Mouse (Mus musculus): ENCODE measurements around the gene Olfr38. TPM values are rescaled to one million over a fixed set of nuclear protein-coding genes. Genes with fewer than 3 reads are reported as not detected.

Gene Olfr38
- total and polyA plus RNA-seq, 3 experiments = not detected

DNA sequence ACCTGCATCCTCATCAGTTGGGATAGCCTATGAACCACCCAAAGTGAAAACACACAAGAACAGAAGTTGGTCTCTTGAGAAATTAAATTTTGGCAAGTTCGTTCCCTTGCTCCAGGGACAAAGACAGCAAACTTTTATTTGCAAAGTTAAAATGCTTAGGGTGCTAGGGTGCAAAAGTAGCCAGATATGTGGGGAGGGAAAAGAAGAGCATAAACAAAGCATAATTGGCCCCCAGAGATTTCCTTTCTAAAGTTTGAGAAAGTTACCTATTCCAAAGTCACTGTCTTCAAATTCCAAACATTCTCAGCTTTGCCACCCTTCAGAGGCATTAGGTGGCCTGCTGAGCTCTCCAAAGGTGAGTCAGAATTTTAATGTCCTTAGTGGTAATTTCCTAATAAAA, 55.4 kb downstream of the Olfr38 start, which contains the start of gene Olfr450:
Gene Olfr450, plus strand, starts transcription at position 301 of the 400 bp plus-strand sequence.
- Histone ChIP-seq H3K27me3 (replicated peaks) (no peaks in the 10 kb centered on the region), H3K27ac (ENCODE audit: insufficient read depth, low read depth) (no peak within 1 kb of the TSS), H3K9ac (ENCODE audit: insufficient read depth, low read depth) (no peak within 1 kb of the TSS), H3K4me2 (ENCODE audit: insufficient read depth, low read depth, poor library complexity, severe bottlenecking) (no peak within 1 kb of the TSS), H3K9me3 (replicated peaks; ENCODE audit: low read length) (no peaks in the 10 kb centered on the region), H3K4me3 (replicated peaks in 1 of 3; ENCODE audit: low read depth in 2 of 3, low read length in 2 of 3, poor library complexity in 1 of 3) (no peak within 1 kb of the TSS), H3K4me1 (ENCODE audit: control insufficient read depth in 1 of 2, insufficient read depth in 2 of 2) (no peaks in the 10 kb centered on the region), H3K36me3 (replicated peaks in 1 of 2; ENCODE audit: control insufficient read depth in 1 of 2, insufficient read depth in 1 of 2, low read length in 1 of 2) (no peaks in the 10 kb centered on the region), H3K79me2 (replicated peaks; ENCODE audit: control insufficient read depth, extremely low read depth, insufficient read depth, poor library complexity, severe bottlenecking) (no peaks in the 10 kb centered on the region)
- in situ Hi-C loops (cut with MboI; ENCODE audit: low pct_ligation_motif_present, low pct_unique_long_range_greater_than_20kb, low sequenced_read_pairs) (no loop called here), dilution Hi-C loops (cut with MboI; ENCODE audit: extremely low pct_ligation_motif_present, extremely low pct_unique_long_range_greater_than_20kb, low sequenced_read_pairs) (no loop called here)
- TF ChIP-seq MYC (IDR thresholded peaks at IDR 0.05; ENCODE audit: low read depth, low read length) (no peak), IRF4 (IDR thresholded peaks at IDR 0.05; ENCODE audit: low read depth, low read length) (no peak)
- DNase-seq (ENCODE audit: extremely low read depth) = no peak

Other genes with a start within 250 kb of the Olfr38 start
- gene Olfr455, start 208.8 kb upstream of the Olfr38 start, total RNA-seq (2012; rRNA removed) = not detected in 2 replicates
- gene Olfr455, start 208.8 kb upstream of the Olfr38 start, total RNA-seq (2014; rRNA removed) = not detected in 2 replicates
- not detected in 2 replicates for gene Olfr455, start 208.8 kb upstream of the Olfr38 start, polyA plus RNA-seq (2012; ENCODE audit: insufficient read length, low read depth)
- not detected in 2 replicates for gene Tcaf3, start 158.7 kb upstream of the Olfr38 start, total RNA-seq (2012; rRNA removed)
- gene Tcaf3, start 158.7 kb upstream of the Olfr38 start, total RNA-seq (2014; rRNA removed) = not detected in 2 replicates
- not detected in 2 replicates for gene Tcaf3, start 158.7 kb upstream of the Olfr38 start, polyA plus RNA-seq (2012; ENCODE audit: insufficient read length, low read depth)
- not detected in 2 replicates for gene Tcaf2, start 111.2 kb upstream of the Olfr38 start, total RNA-seq (2012; rRNA removed)
- not detected in 2 replicates for gene Tcaf2, start 111.2 kb upstream of the Olfr38 start, total RNA-seq (2014; rRNA removed)
- not detected in 2 replicates for gene Tcaf2, start 111.2 kb upstream of the Olfr38 start, polyA plus RNA-seq (2012; ENCODE audit: insufficient read length, low read depth)
- not detected in 2 replicates for gene Tcaf1, start 46.3 kb upstream of the Olfr38 start, total RNA-seq (2012; rRNA removed)
- not detected in 2 replicates for gene Tcaf1, start 46.3 kb upstream of the Olfr38 start, total RNA-seq (2014; rRNA removed)
- gene Tcaf1, start 46.3 kb upstream of the Olfr38 start, polyA plus RNA-seq (2012; ENCODE audit: insufficient read length, low read depth) = not detected in 2 replicates
- not detected in 2 replicates for gene Olfr453, start 17.0 kb upstream of the Olfr38 start, total RNA-seq (2012; rRNA removed)
- not detected in 2 replicates for gene Olfr453, start 17.0 kb upstream of the Olfr38 start, total RNA-seq (2014; rRNA removed)
- gene Olfr453, start 17.0 kb upstream of the Olfr38 start, polyA plus RNA-seq (2012; ENCODE audit: insufficient read length, low read depth) = not detected in 2 replicates
- not detected in 2 replicates for gene Olfr452, start 28.7 kb downstream of the Olfr38 start, total RNA-seq (2012; rRNA removed)
- not detected in 2 replicates for gene Olfr452, start 28.7 kb downstream of the Olfr38 start, total RNA-seq (2014; rRNA removed)
- not detected in 2 replicates for gene Olfr452, start 28.7 kb downstream of the Olfr38 start, polyA plus RNA-seq (2012; ENCODE audit: insufficient read length, low read depth)
- gene Olfr450, start 55.5 kb downstream of the Olfr38 start, total RNA-seq (2012; rRNA removed) = not detected in 2 replicates
- gene Olfr450, start 55.5 kb downstream of the Olfr38 start, total RNA-seq (2014; rRNA removed) = not detected in 2 replicates
- not detected in 2 replicates for gene Olfr450, start 55.5 kb downstream of the Olfr38 start, polyA plus RNA-seq (2012; ENCODE audit: insufficient read length, low read depth)
- gene Olfr449, start 78.0 kb downstream of the Olfr38 start, total RNA-seq (2012; rRNA removed) = not detected in 2 replicates
- gene Olfr449, start 78.0 kb downstream of the Olfr38 start, total RNA-seq (2014; rRNA removed) = not detected in 2 replicates
- gene Olfr449, start 78.0 kb downstream of the Olfr38 start, polyA plus RNA-seq (2012; ENCODE audit: insufficient read length, low read depth) = not detected in 2 replicates
- gene Olfr448, start 134.0 kb downstream of the Olfr38 start, total RNA-seq (2012; rRNA removed) = not detected in 2 replicates
- gene Olfr448, start 134.0 kb downstream of the Olfr38 start, total RNA-seq (2014; rRNA removed) = not detected in 2 replicates
- gene Olfr448, start 134.0 kb downstream of the Olfr38 start, polyA plus RNA-seq (2012; ENCODE audit: insufficient read length, low read depth) = not detected in 2 replicates
- gene Olfr447, start 152.5 kb downstream of the Olfr38 start, total RNA-seq (2012; rRNA removed) = not detected in 2 replicates
- not detected in 2 replicates for gene Olfr447, start 152.5 kb downstream of the Olfr38 start, total RNA-seq (2014; rRNA removed)
- gene Olfr447, start 152.5 kb downstream of the Olfr38 start, polyA plus RNA-seq (2012; ENCODE audit: insufficient read length, low read depth) = not detected in 2 replicates
- gene Olfr446, start 165.0 kb downstream of the Olfr38 start, total RNA-seq (2012; rRNA removed) = not detected in 2 replicates
- not detected in 2 replicates for gene Olfr446, start 165.0 kb downstream of the Olfr38 start, total RNA-seq (2014; rRNA removed)
- gene Olfr446, start 165.0 kb downstream of the Olfr38 start, polyA plus RNA-seq (2012; ENCODE audit: insufficient read length, low read depth) = not detected in 2 replicates
- gene Olfr444, start 192.7 kb downstream of the Olfr38 start, total RNA-seq (2012; rRNA removed) = not detected in 2 replicates
- gene Olfr444, start 192.7 kb downstream of the Olfr38 start, total RNA-seq (2014; rRNA removed) = not detected in 2 replicates
- gene Olfr444, start 192.7 kb downstream of the Olfr38 start, polyA plus RNA-seq (2012; ENCODE audit: insufficient read length, low read depth) = not detected in 2 replicates

Measured in CH12.LX (cell line).